Mouse (Mus musculus) thymus, adult 18-20 months (tissue): ENCODE data around the gene Sec23b.
"Not testable (repeated sequence)": the region's sequence is repeated elsewhere in the genome, so short reads cannot be mapped to it uniquely, and the experiment has no call there.

Experiments used
- DNase-seq, 2 experiments: peaks; one replicate each; pipeline ENCODE4 v3.0.0; 2022; ENCODE audit warnings: mixed read lengths in 2 of 2

Gene Sec23b

DNA sequence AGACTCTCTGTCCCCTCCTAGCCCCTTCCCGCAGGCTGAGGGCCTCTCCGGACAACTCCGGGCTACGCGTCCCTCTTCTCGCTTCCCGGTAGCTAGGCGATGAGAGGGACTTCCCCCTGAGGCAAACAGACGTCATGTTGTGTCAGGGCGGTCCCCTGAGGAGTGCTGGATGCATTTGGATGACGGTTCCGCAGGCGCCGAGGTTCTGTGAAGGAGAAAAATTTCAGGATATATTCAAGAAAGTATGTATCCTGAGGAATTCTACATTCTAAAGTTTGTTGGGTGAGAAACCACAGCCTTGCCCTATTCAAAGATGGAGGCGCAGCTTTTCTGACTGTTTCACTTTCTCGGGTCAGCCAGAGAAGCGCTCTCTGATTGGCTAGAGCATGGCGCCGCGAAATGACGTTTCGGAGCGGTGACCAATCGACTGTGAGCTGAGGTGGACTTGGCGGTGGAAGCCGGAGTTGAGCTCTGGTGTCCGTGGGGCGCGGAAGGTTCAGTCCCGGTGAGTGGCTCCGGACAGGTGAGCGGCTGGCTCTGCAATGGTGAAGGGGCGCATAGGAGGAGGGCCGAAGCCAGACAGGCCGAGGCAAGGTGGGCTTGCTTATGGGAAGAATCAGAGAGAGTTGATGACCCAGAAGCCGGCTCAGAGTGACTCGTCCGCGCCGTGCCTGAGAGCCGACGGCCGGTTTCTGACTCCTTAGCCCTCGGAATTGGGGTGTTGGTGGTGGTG, at the start of gene Sec23b:
Gene Sec23b (plus strand): TSS at position 410 of the 733 bp plus-strand sequence.
- peak; percentile 92 to 95 for DNase-seq

DNA sequence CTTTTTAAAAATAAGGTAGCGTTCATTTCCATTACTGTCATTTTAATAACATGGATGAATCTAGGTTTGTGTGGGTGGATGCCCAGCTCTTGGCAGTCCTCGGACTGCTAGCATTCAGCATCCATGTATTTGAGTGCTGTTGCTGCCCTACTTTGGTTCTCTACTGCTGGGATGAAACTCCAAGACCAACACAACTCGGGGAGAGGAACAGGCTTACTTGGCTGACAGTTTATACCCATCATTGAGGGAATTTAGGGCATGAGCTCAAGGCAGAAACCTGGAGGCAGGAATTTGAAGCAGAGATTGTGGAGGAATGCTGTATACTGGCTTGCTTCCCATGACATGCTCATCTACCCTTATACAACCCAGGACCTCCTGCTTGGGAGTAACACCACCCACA, 41.4 kb upstream of the Sec23b start:
- no peak for DNase-seq

- DNase-seq: no peak
Observed at GRCm38 (mm10) chr2:144519772-144520171, 36.3 kb upstream of the Sec23b start.

DNA sequence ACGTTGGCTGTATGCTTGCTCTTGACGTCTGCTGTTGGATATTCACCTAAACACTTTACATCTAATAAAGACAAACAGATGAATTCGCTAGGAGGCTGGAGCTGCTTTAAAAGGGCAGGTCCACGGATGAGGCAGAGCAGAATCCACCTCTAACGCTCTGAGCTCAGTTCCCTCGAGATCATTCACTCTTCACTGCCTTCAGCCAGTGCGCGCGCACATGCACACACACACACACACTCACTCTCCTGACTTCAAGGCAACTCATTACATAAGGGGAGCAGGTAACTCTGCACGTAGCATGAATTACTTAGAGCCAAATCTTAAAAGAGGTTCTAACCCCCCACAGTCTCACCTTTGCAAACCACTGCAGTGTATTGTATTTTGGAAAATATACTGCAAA, 30.2 kb upstream of the Sec23b start:
- no peak for DNase-seq

- peak; percentile 94 to 95 for DNase-seq
Observed at GRCm38 (mm10) chr2:144526981-144527820, 28.8 kb upstream of the Sec23b start, which contains the start of the genes Dzank1 and Polr3f. Gene Dzank1, minus strand, starts transcription at chr2:144527414. Gene Polr3f, plus strand, starts transcription at chr2:144527718.

DNA sequence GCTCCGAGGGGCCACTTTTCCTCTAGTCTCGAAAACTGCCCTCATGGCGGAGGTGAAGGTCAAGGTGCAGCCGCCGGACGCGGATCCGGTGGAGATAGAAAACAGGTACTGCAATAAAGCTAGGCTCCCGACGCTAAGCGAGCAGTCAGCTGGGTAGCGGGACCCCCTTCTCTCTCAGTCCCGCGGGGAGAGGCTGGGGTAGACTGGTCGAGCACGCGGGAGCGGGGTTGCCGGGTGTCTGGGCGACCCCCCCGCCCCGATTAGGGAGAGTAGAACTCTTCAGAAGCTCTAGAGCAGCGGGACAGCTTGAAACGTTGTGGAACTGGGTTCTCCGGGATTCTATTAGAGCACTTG, 28.2 kb upstream of the Sec23b start:
- DNase-seq: no peak

DNA sequence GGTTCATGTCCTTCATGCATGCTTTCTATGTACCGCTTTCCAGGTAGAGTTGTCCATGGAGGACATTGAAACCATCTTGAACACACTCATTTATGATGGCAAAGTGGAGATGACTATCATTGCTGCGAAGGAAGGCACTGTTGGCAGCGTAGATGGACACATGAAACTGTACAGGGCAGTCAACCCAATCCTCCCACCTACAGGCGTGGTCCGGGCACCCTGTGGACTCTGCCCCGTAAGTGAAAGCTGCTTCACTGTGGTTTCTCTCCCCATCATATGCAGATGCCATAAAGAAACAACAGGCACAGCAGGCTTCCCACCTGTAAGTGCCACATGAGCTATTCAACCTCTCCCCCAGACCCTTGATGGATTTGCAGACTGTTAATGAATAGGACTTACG, 18.9 kb upstream of the Sec23b start:
- DNase-seq: no peak

GRCm38 (mm10) chr2:144541246-144541645, 14.8 kb upstream of the Sec23b start:
- DNase-seq: no peak

GRCm38 (mm10) chr2:144543670-144544069, 12.4 kb upstream of the Sec23b start:
- no peak for DNase-seq

GRCm38 (mm10) chr2:144544630-144545029, 11.4 kb upstream of the Sec23b start:
- no peak for DNase-seq

DNA sequence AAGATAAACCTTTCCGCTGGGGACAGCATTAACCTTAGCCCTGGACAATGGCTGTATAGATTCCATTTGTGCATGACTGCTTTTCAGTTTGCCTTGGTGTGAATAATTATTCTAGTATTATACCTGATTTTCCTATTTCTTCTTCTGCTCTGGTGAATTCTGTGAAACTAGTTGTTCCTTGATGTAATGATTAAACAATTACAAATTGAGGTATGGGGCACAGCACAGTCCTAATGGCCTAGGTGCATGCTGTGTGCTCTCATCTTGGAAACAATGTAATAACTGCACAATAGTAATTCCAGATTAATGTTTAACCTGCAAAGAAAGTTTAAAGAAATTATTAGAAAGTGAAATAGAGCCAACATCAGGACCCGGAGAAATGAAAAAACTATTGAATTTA, 11.0 kb upstream of the Sec23b start:
- DNase-seq: no peak

- DNase-seq: no peak
Observed at GRCm38 (mm10) chr2:144545481-144545880, 10.5 kb upstream of the Sec23b start.

- no peak for DNase-seq
Observed at GRCm38 (mm10) chr2:144547559-144547958, 8.5 kb upstream of the Sec23b start.

GRCm38 (mm10) chr2:144550529-144550928, 5.5 kb upstream of the Sec23b start, which contains the start of gene Rbbp9:
Gene Rbbp9, minus strand, starts transcription at chr2:144550869.
- DNase-seq: peak; percentile 40 to 42

- DNase-seq: no peak
Observed at GRCm38 (mm10) chr2:144553905-144554304, 2.1 kb upstream of the Sec23b start.

DNA sequence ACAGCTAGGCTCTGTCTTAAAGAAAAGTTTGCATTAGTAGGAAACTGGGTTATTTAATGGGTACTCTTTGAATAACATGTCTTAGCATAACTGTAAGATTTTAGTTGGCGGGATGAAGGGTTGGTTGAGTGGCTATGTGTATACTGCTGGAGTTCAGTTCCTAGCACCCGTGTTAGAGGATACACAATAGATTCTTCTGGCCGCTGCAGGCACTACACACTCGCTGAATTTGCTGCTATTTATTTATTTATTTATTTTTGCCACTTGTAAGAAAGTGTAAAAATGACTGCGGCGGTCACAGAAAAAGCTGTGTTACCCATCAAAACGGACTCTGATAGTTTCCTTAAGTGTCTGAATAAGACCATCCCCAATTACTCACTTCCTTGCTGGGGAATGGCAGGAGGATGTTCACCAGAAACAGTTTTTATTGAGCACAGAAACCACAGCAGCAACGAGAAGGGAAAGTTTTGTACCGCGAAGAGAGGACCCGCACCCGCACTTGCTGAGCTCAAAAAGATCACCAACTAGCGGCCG, 676 bp upstream of the Sec23b start:
- no peak for DNase-seq

DNA sequence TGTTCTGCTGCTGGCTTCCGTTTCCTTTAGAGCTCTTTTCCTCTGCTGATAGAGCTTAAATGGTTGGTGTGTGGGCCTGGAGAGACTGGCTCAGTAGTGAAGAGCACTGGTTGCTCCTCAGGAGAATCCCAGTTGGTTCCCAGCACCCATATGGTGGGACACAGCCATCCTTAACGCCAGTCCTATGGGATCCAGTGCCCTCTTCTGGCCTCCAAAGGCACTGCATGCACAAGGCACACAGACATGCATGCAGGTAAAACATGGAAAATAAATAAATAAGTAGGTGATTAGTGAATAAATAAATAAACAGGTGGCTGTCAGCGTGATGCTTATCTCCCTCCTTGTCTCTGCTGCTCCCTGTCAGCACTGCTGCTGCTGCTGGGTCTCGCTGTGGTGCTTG, 32.7 kb downstream of the Sec23b start:
- DNase-seq: no peak

DNA sequence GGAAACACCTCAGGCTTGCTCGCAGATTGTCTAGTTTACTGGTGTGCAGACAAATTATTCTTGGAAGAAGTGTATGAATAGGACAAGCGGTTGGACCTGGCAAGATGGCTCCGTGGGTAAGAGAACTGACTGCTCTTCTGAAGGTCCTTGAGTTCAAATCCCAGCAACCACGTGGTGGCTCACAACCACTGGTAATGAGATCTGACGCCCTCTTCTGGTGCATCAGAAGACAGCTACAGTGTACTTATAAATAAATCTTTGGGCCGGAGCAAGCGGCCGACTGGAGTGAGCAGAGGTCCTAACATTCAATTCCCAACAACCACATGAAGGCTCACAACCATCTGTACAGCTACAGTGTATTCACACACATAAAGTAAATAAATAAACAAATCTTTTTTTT, 37.0 kb downstream of the Sec23b start:
- DNase-seq: not testable (repeated sequence)

GRCm38 (mm10) chr2:144593951-144594651, 38.1 kb downstream of the Sec23b start, which contains the start of gene Smim26:
Gene Smim26, plus strand, starts transcription at chr2:144594054.
- DNase-seq: peak; percentile 63

DNA sequence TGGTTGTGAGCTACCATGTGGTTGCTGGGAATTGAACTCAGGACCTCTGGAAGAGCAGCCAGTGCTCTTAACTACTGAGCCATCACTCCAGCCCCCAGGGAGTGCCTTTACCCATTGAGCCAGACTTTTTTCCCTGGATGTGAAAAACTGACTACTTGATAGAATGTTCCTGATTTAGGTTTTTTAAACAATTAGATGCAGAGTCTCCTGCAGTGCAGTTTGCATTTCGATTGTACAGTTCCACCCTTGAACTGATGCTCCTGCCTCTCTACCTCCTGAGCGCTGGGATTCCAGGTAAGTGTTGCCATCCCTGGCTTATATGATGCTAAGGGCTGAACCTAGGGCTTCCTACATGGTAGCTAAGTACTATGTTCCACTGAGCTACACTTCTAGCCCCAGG, 42.0 kb downstream of the Sec23b start:
- no peak for DNase-seq

- DNase-seq: peak; percentile 73 to 75
Observed at GRCm38 (mm10) chr2:144599831-144600687, 44.0 kb downstream of the Sec23b start, which contains the start of gene Dtd1. Gene Dtd1, plus strand, starts transcription at chr2:144599897.

DNA sequence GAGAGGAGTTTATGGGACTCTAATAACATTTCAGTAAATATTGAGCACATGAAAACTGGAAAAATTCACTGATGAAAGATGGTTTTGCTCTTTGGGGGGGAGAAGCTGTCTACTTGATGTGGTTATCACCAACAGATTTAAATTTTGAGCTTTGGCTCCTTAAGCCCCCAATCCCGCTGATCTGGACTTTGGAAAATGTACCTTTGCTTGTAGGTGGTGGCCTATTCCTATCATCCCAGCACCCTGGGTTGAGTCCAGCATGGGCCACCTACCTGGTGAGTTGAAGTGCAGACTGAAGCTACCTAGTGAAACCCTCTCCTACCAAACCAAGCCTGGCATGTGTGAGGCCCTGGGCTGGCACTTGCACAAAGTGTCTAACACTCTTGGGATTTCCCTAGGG, 45.5 kb downstream of the Sec23b start:
- DNase-seq: no peak
